Mouse (Mus musculus) bone marrow macrophage, adult 2 months (primary cell): ENCODE measurements around the gene Tlcd2. TPM values are rescaled to one million over a fixed set of nuclear protein-coding genes. Genes with fewer than 3 reads are reported as not detected.

Experiments
- H3K27ac ChIP-seq: 2 replicates; pipeline ENCODE4 v1.5.1; 2012; ENCODE audit warnings: low read depth, low read length; ENCODE audit not compliant: insufficient read depth
- H3K4me1 ChIP-seq: 2 replicates; pipeline ENCODE4 v1.6.1; 2012; ENCODE audit warnings: low read length; ENCODE audit not compliant: control insufficient read depth, insufficient read depth
- H3K4me3 ChIP-seq: 2 replicates; pipeline ENCODE4 v1.5.1; 2012; ENCODE audit warnings: mild to moderate bottlenecking, low read length, moderate library complexity; ENCODE audit not compliant: insufficient read depth
- CTCF ChIP-seq: IDR thresholded peaks from 2 replicates; pipeline ENCODE4 v1.5.1; 2012; ENCODE audit warnings: low read depth, mild to moderate bottlenecking, low read length, moderate library complexity
- POLR2A ChIP-seq: IDR thresholded peaks from 2 replicates; pipeline ENCODE4 v1.6.1; 2012; ENCODE audit warnings: mild to moderate bottlenecking, low read depth, low read length, borderline replicate concordance
- polyA plus RNA-seq: library from polyadenylated mRNA; stranded (reverse); fragments of >200 nt; gene quantifications from 2 replicates; pipeline ENCODE4 v1.2.4, GENCODE M21; 2012; ENCODE audit not compliant: missing spikeins, insufficient read depth, insufficient read length

The Tlcd2 gene
- polyA plus RNA-seq: 3.6 and 4.3 TPM in 2 replicates

- Histone ChIP-seq H3K27ac (peak within 1 kb of the TSS; percentile 100), H3K4me1 (peaks cover 49% of the 10 kb centered on the region), H3K4me3 (peak within 1 kb of the TSS; percentile 91)
- TF ChIP-seq CTCF (peak; percentile 19; the same call in 1 of the 2 replicates), POLR2A (no peak; the same call in 1 of the 2 replicates)
Observed at GRCm38 (mm10) chr11:75460844-75461742, at the start of gene Tlcd2. Tlcd2 (plus strand) TSS chr11:75461715.

GRCm38 (mm10) chr11:75415096-75415495 is 46.4 kb upstream of the Tlcd2 start:
- no peak for TF ChIP-seq POLR2A
- no peak for TF ChIP-seq CTCF
- peaks cover 28% of the 10 kb centered on the region for H3K4me1 ChIP-seq
- no peak overlapping the region for H3K4me3 ChIP-seq
- H3K27ac ChIP-seq: peak overlapping the region; percentile 62

- no peak overlapping the region for H3K4me3 ChIP-seq
- peaks cover 28% of the 10 kb centered on the region for H3K4me1 ChIP-seq
- peak overlapping the region; percentile 62 for H3K27ac ChIP-seq
- no peak for TF ChIP-seq CTCF
- TF ChIP-seq POLR2A: no peak
Observed at GRCm38 (mm10) chr11:75415994-75416393, 45.5 kb upstream of the Tlcd2 start.

- Histone ChIP-seq H3K27ac (no peak overlapping the region), H3K4me3 (no peak overlapping the region), H3K4me1 (peaks cover 17% of the 10 kb centered on the region)
- TF ChIP-seq CTCF (no peak), POLR2A (no peak)
Observed at GRCm38 (mm10) chr11:75420037-75420436, 41.5 kb upstream of the Tlcd2 start.

GRCm38 (mm10) chr11:75420810-75421374 is 40.6 kb upstream of the Tlcd2 start:
- TF ChIP-seq CTCF: no peak
- TF ChIP-seq POLR2A: no peak
- no peak overlapping the region for H3K4me3 ChIP-seq
- H3K27ac ChIP-seq: no peak overlapping the region
- H3K4me1 ChIP-seq: peaks cover 11% of the 10 kb centered on the region

- H3K4me3 ChIP-seq: no peak overlapping the region
- no peak overlapping the region for H3K27ac ChIP-seq
- no peak for TF ChIP-seq POLR2A
- no peak for TF ChIP-seq CTCF
- H3K4me1 ChIP-seq: peaks cover 5% of the 10 kb centered on the region
Observed at GRCm38 (mm10) chr11:75421375-75422012, 40.0 kb upstream of the Tlcd2 start.

- Histone ChIP-seq H3K27ac (no peak within 1 kb of the TSS), H3K4me3 (no peak within 1 kb of the TSS), H3K4me1 (no peaks in the 10 kb centered on the region)
- TF ChIP-seq POLR2A: no peak
Observed at GRCm38 (mm10) chr11:75422013-75422792, 39.3 kb upstream of the Tlcd2 start, which contains the start of gene Serpinf1. Serpinf1 (minus strand) TSS chr11:75422701.

- H3K27ac ChIP-seq: no peak overlapping the region
- no peak for TF ChIP-seq CTCF
- no peak for TF ChIP-seq POLR2A
- H3K4me1 ChIP-seq: peaks cover under 1% of the 10 kb centered on the region; the same call in 1 of the 2 replicates
- H3K4me3 ChIP-seq: no peak overlapping the region
Observed at GRCm38 (mm10) chr11:75423091-75423490, 38.4 kb upstream of the Tlcd2 start.

- H3K4me1 ChIP-seq: peaks cover 8% of the 10 kb centered on the region
- H3K27ac ChIP-seq: no peak overlapping the region
Observed at GRCm38 (mm10) chr11:75424033-75424432, 37.5 kb upstream of the Tlcd2 start.

More at GRCm38 (mm10) chr11:75424033-75424432, 37.5 kb upstream of the Tlcd2 start:
- no peak overlapping the region for H3K4me3 ChIP-seq
- TF ChIP-seq POLR2A: no peak
- TF ChIP-seq CTCF: no peak
